Comparison of ENCODE assay signal across 15 mouse cellular contexts in the genomic region with DNA sequence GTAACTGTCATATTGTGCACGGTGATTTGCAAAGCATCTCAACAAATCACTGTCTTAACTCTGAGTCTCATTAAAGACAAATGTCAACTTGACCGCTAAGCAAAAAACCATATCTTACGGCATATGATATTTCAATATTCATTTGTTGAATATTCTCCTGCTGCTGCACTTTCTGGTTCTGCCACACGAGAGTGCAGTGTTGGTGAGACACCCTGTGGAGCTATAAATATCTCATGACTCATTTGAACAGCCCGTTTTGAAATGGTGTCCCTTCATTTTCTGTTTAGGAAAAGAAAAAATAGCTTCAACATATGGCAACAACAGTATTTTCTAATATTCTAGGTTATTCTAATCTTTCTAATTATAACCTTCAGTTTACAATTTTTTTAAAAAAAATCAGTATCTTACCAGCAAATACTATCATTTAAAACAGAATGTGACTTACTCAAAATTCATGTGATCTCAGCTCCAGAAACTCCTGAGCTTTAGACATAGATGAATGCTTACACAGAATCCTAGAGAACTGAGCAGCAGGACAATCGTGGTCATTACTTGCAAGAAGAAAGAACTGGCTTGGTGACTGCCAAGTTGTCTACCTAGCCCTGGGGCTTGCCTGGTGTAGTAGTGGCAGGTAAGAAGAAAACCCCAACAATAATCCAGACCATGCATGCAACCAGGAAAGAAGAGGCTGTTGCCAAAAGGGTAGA. TPM values are rescaled to one million over a fixed set of nuclear protein-coding genes. Genes with fewer than 3 reads are reported as not detected.
DNase-seq lines count a peak whose midpoint lies in the region; ATAC-seq and TF ChIP-seq lines count a peak whose summit lies in the region.
"Had no signal": no experiment of that assay in that cellular context is flagged by ENCODE, and none has a peak within 500 bp of the region (broad histone marks: within the 10 kb centered on the region; RNA-seq: fewer than 3 reads in every experiment).

No protein-coding gene starts in this region.

- DNase-seq in frontal cortex, postnatal 14 days (ENCODE audit: low spot score in 2 of 2): no peak
- no peak for DNase-seq in kidney, postnatal 0 days (ENCODE audit: low spot score)
- peak; percentile 81 for DNase-seq in 3T3-L1 (ENCODE audit: low read depth, low spot score)
- no peak for DNase-seq in urinary bladder, postnatal 4 days (ENCODE audit: low spot score in 2 of 2)
- DNase-seq: adrenal gland, postnatal 14 days; cerebellum, adult 9-11 months; kidney, adult 9 months; lung, embryonic 14.5 days; thymus, postnatal 4 days had no signal

- H3K4me3 ChIP-seq in kidney, postnatal 0 days (replicated peaks; ENCODE audit: low read depth, low read length): no peak overlapping the region
- no peak overlapping the region for H3K4me3 ChIP-seq in kidney, embryonic 14.5 days (ENCODE audit: low read length)
- no peak overlapping the region for H3K4me3 ChIP-seq in embryonic fibroblast, embryonic 13.5 days (ENCODE audit: insufficient read depth, low read length)
- H3K4me3 ChIP-seq in intestine, postnatal 0 days (ENCODE audit: low read depth, low read length): no peak overlapping the region
- H3K4me3 ChIP-seq: neural tube, embryonic 15.5 days had no signal

- peak; percentile 4; the same call in 1 of the 2 replicates for TF ChIP-seq CTCF in kidney, postnatal 0 days (IDR thresholded peaks at IDR 0.05; ENCODE audit: low read depth)
- 0 out of 2 replicates have a peak, but pooled peaks have one; percentile 1 for TF ChIP-seq CTCF in embryonic fibroblast, embryonic 13.5 days (IDR thresholded peaks at IDR 0.05; ENCODE audit: borderline replicate concordance, insufficient read depth, low read length)
- TF ChIP-seq CTCF in intestine, postnatal 0 days (IDR thresholded peaks at IDR 0.05; ENCODE audit: low read depth): no peak

- ATAC-seq in frontal cortex, adult (ENCODE audit: low TSS enrichment): peak; percentile 89
- no peak for ATAC-seq in kidney, postnatal 0 days (replicated peaks; ENCODE audit: low FRiP score, low read depth)
- ATAC-seq in kidney, embryonic 14.5 days (ENCODE audit: low FRiP score, low TSS enrichment): no peak
- ATAC-seq in intestine, postnatal 0 days: no peak
- ATAC-seq: forebrain, embryonic 16.5 days had no signal

- H3K27me3 ChIP-seq in kidney, postnatal 0 days (ENCODE audit: insufficient read depth, low read length): no peaks in the 10 kb centered on the region
- H3K27me3 ChIP-seq in kidney, embryonic 14.5 days (ENCODE audit: control insufficient read depth, insufficient read depth, low read length): no peaks in the 10 kb centered on the region
- no peaks in the 10 kb centered on the region for H3K27me3 ChIP-seq in intestine, postnatal 0 days (replicated peaks; ENCODE audit: control insufficient read depth, insufficient read depth, low read length)
- H3K27me3 ChIP-seq: neural tube, embryonic 15.5 days had no signal

- no peaks in the 10 kb centered on the region for H3K36me3 ChIP-seq in kidney, postnatal 0 days (ENCODE audit: insufficient read depth, low read length)
- H3K36me3 ChIP-seq in kidney, embryonic 14.5 days (ENCODE audit: control insufficient read depth, insufficient read depth, low read length): no peaks in the 10 kb centered on the region
- no peaks in the 10 kb centered on the region for H3K36me3 ChIP-seq in intestine, postnatal 0 days (ENCODE audit: control insufficient read depth, insufficient read depth)
- H3K36me3 ChIP-seq: neural tube, embryonic 15.5 days had no signal

- H3K9ac ChIP-seq in kidney, postnatal 0 days (ENCODE audit: low read depth, low read length): no peak overlapping the region
- H3K9ac ChIP-seq in kidney, embryonic 14.5 days (ENCODE audit: low read depth, low read length): no peak overlapping the region
- no peak overlapping the region for H3K9ac ChIP-seq in intestine, postnatal 0 days (ENCODE audit: low read depth, low read length)
- H3K9ac ChIP-seq: lung, embryonic 14.5 days; neural tube, embryonic 15.5 days had no signal

- no peaks in the 10 kb centered on the region for H3K9me3 ChIP-seq in kidney, postnatal 0 days (replicated peaks; ENCODE audit: low read length)
- H3K9me3 ChIP-seq in kidney, embryonic 14.5 days (ENCODE audit: control insufficient read depth, low read length): no peaks in the 10 kb centered on the region
- no peaks in the 10 kb centered on the region for H3K9me3 ChIP-seq in intestine, postnatal 0 days (ENCODE audit: control insufficient read depth)
- H3K9me3 ChIP-seq: neural tube, embryonic 15.5 days had no signal

- H3K27ac ChIP-seq in kidney, postnatal 0 days: no peak overlapping the region
- no peak overlapping the region for H3K27ac ChIP-seq in kidney, embryonic 14.5 days (ENCODE audit: low read depth, low read length)
- no peak overlapping the region for H3K27ac ChIP-seq in embryonic fibroblast, embryonic 13.5 days (ENCODE audit: insufficient read depth, low read length)
- H3K27ac ChIP-seq in intestine, postnatal 0 days (ENCODE audit: low read depth, low read length): no peak overlapping the region
- H3K27ac ChIP-seq: neural tube, embryonic 15.5 days had no signal

- no peak overlapping the region for H3K4me2 ChIP-seq in kidney, postnatal 0 days (ENCODE audit: low read length)
- H3K4me2 ChIP-seq in kidney, embryonic 14.5 days (replicated peaks; ENCODE audit: low read depth, low read length): no peak overlapping the region
- H3K4me2 ChIP-seq in intestine, postnatal 0 days (replicated peaks; ENCODE audit: low read depth): no peak overlapping the region
- H3K4me2 ChIP-seq: lung, embryonic 14.5 days; neural tube, embryonic 15.5 days had no signal

- no peaks in the 10 kb centered on the region for H3K4me1 ChIP-seq in kidney, postnatal 0 days (replicated peaks; ENCODE audit: insufficient read depth, low read length)
- no peaks in the 10 kb centered on the region for H3K4me1 ChIP-seq in kidney, embryonic 14.5 days (ENCODE audit: control insufficient read depth, insufficient read depth, low read length)
- H3K4me1 ChIP-seq in embryonic fibroblast, embryonic 13.5 days (ENCODE audit: control insufficient read depth, insufficient read depth, low read length): no peaks in the 10 kb centered on the region
- no peaks in the 10 kb centered on the region for H3K4me1 ChIP-seq in intestine, postnatal 0 days (replicated peaks; ENCODE audit: control insufficient read depth, insufficient read depth, low read length)
- H3K4me1 ChIP-seq: neural tube, embryonic 15.5 days had no signal

- WGBS in kidney, postnatal 0 days: 75% methylated on average over 6 of the region's 6 CpGs
- 78% methylated on average over 6 of the region's 6 CpGs for WGBS in kidney, embryonic 14.5 days
- 65% methylated on average over 6 of the region's 6 CpGs for WGBS in intestine, postnatal 0 days

- TF ChIP-seq POLR2A in embryonic fibroblast, embryonic 13.5 days (IDR thresholded peaks at IDR 0.05; ENCODE audit: low read depth, low read length): no peak

RNA-seq across cellular contexts. Expression of a gene that starts 14.9 kb away (rescaled TPM):
- polyA plus RNA-seq in kidney, postnatal 0 days (2015; fragmentation: Nextera tagmentation; extraction: Ambion mirVana): 20.8 and 21.9 TPM in 2 replicates
- 23.7 and 33.1 TPM in 2 replicates for polyA plus RNA-seq in kidney, embryonic 14.5 days (2014; fragmentation: Nextera tagmentation; extraction: Ambion mirVana)
- 25.4 and 32.1 TPM in 2 replicates for polyA plus RNA-seq in embryonic fibroblast, embryonic 13.5 days (2011; ENCODE audit: insufficient read length, low read depth, missing spikeins)
- polyA plus RNA-seq in intestine, postnatal 0 days (2015; fragmentation: Nextera tagmentation; extraction: Ambion mirVana): 12.8 and 14.9 TPM in 2 replicates
